Mouse (Mus musculus) T-helper 17 cell (primary cell): ENCODE measurements around the gene Gfod1.

Experiments used
- in situ Hi-C, 2 experiments: fragments of 300-600 bp; cut with MboI, MseI; formaldehyde crosslinking; loops; 1 replicate in 1 of 2; 2 replicates in 1 of 2; pipeline ENCODE4 v1.15.1; 2025; ENCODE audit warnings: high pct_unique_total_duplicates in 2 of 2

Gfod1 gene

DNA sequence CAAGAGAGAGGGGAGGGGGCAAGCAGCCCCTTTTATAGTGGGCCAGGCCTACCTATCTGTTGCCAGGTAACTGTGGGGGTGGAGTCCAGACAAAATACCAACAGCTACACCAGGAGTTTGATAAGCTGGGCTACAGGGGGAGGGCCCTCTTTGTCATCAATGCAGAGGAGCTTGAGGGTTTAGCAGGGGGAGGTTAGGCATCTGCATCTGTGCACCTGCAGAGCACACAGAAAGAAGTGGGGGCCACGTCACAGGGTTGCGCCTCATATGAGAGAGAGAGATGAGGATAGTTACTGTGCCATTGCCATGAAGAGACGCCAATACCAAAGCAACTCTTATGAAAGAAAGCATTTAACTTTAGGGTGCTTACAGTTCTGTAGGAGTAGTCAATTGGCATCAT is 127.3 kb downstream of the Gfod1 start:
- in situ Hi-C loops, result loop anchor here (5.0 to 25.0 kb wide), 4 partner anchors 146 to 561 kb away; partner anchors contain the start of gene Mcur1 (in 1 of the 2)

DNA sequence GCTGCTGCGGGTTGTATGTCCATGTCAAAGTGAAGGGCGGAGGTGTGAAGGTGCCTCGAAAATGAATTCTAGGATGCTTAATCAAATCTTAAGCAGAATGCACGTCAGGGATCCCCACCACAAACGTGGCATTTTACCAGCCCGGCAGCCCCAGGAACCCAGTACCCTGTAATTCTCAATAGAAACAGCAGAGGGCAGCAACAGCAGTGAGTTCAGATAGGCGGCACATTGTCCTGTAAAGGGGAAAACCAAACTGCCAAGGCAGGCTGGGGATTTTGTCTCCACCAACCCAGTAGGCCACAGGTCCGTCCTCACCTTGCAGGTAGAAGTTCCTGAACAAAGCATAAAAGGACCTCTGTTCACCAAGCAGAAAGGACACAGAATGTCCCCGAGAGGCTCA is 130.7 kb downstream of the Gfod1 start:
- in situ Hi-C loops, result loop anchor here in 1 of 2 experiments (5.0 to 10.0 kb wide), 2 partner anchors 284 to 382 kb away; no protein-coding TSS in a partner anchor

- in situ Hi-C loops, result loop anchor here in 1 of 2 experiments (5.0 to 10.0 kb wide), 2 partner anchors 285 to 383 kb away; no protein-coding TSS in a partner anchor
Observed at GRCm38 (mm10) chr13:43172036-43172713, 131.8 kb downstream of the Gfod1 start.

- in situ Hi-C loops, result loop anchor here in 1 of 2 experiments (5.0 to 10.0 kb wide), 2 partner anchors 286 to 384 kb away; no protein-coding TSS in a partner anchor
Observed at GRCm38 (mm10) chr13:43171020-43171710, 132.8 kb downstream of the Gfod1 start, which contains the start of gene Tbc1d7. Gene Tbc1d7 (minus strand): TSS chr13:43171501.

DNA sequence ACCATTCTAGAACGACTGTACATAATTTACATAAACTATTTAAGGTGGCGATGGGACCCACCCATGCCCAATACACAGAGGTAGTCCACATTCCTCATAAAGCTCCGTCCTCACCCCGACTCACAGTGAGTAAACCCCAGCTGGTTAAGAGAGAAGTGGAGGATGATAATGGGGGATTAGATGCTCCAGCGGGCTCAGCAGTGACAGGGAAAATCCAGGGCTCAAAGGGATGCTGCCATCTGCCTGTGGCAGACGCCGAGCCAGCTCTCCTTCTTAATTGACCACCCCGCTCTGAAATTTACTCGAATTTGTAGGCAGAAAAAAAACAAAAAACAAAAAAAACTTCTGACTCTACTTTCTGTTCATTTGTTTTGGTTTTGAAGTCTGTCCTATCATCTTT is 136.3 kb downstream of the Gfod1 start:
- in situ Hi-C loops, result loop anchor here in 1 of 2 experiments (10.0 kb wide), 1 partner anchor 1573 kb away; no protein-coding TSS in a partner anchor

GRCm38 (mm10) chr13:43159429-43159828 is 144.5 kb downstream of the Gfod1 start:
- in situ Hi-C loops, result no loop called here

- in situ Hi-C loops, result no loop called here
Observed at GRCm38 (mm10) chr13:43158281-43158680, 145.7 kb downstream of the Gfod1 start.

GRCm38 (mm10) chr13:43157370-43157769 is 146.6 kb downstream of the Gfod1 start:
- in situ Hi-C loops, result no loop called here

DNA sequence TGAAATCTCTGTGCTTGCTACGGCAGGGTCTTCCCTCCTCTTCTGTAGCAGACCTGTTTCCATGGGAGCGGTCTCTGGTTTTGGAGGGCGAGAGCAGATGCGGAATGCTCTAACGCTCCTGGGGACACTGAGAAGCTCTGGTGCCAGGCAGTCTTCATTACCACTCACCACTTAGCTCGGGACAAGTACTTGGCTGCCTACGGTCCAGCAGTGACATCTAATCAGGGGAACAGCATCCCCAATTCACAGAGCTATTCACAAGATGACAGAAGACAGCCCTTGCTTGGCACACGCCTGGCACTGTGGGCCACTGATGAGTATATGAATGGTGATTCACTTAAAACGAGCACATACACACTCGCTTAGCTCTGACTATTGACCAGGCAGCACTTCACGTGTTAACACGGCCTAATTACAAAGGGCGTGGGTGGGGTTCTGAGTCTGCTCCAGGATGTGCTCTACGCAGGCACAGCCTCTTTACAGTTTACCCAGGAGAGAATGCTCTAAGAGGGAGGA is 151.9 kb downstream of the Gfod1 start:
- in situ Hi-C loops, result no loop called here

DNA sequence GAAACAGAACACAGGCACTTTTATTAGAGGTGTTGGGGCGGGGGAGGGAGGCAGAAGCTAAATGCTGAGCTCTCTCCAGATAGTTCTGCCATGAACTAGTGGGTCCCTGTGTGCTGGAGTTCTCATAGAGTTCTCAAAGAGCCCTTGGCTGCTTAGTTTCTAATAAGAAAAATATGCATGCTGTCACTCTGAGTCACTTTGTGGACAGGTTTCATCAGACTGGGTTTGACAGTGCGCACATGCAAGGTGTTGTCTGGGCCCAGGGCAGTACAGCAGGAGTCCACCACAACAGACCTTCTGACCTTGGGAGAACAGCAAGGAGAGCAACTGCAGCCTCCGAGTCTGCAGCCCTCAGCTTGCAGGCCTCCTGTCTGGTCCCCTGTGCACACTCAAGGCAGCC is 154.3 kb downstream of the Gfod1 start:
- in situ Hi-C loops, result no loop called here

DNA sequence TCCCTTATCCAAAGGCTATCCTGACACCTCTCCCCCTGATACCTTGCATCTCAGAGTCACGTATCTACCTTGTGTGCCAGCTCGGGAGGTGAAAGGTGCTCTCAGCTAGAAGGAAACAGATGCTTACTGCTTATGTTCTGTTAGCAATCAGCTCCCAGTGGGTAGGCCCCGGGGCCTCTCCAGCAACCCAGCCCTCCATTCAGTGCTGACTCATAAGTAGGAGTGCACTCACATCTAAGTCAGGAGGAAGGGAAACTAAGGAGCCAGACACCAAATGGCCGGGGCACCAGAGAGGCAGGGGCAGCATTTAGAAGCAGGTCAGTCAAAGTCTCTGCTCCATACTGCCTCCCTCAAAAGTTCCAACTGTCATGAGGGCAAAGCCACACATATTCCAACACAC is 155.3 kb downstream of the Gfod1 start:
- in situ Hi-C loops, result no loop called here

DNA sequence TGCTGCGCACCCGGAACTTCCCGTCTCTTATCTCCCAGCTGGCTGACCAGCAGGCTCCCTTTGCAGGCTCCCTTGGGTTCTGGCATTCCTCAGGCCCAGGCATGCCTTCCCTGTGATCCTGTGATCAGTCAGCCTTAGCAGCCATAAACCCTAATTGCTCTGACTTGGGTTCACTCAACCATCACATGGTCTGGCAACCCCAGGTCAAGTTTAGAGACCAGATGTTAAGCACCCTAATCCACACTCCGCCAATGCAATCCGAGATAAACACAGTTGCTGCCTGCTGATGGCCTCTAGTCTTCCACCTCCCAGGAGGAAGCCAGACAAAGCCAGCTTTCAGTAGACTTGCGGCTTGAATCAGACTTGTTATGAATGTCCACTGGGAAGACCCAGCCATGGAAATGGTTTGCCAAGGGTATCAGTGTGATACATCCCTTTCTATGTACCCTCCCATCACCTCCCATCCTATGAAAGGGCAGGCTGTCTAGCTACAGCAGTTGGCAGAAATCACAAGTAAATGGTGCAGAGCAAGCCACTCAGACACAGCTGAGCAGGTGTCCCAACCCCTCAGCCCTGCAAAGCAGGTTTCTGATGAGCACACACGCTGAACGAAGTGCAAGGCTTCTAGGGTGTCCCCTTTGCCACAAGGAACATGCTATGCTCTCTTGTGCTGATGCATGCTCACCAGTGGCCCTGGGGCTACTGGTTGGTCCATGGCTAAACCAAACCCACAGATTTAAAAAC is 157.3 kb downstream of the Gfod1 start:
- in situ Hi-C loops, result no loop called here
